Mouse (Mus musculus) ES-E14 (cell line): ENCODE results near the gene Bgn. TPM values are rescaled to one million over a fixed set of nuclear protein-coding genes. Genes with fewer than 3 reads are reported as not detected.

ENCODE experiments used
- DNase-seq: peaks from one replicate; pipeline ENCODE4 v3.0.0-alpha.2; 2013; ENCODE audit warnings: low read depth, low spot score
- H3K27ac ChIP-seq: 2 replicates; pipeline ENCODE4 v1.5.1; 2012; ENCODE audit warnings: low read depth, mild to moderate bottlenecking, low read length, moderate library complexity, mixed read lengths; ENCODE audit not compliant: poor library complexity, insufficient read depth, severe bottlenecking
- H3K36me3 ChIP-seq: 2 replicates; pipeline ENCODE4 v1.6.1; 2012; ENCODE audit warnings: mild to moderate bottlenecking, low read length, moderate library complexity, mixed read lengths; ENCODE audit not compliant: control insufficient read depth, poor library complexity, insufficient read depth, severe bottlenecking
- H3K4me1 ChIP-seq, 2 experiments: fragments of 150-350 bp in 1 of 2; sonication (generic) in 1 of 2; 2 replicates each; pipeline ENCODE4 v1.6.1; 2012; ENCODE audit warnings: low read length in 2 of 2, mild to moderate bottlenecking in 1 of 2, mixed read lengths in 1 of 2; ENCODE audit not compliant: control insufficient read depth in 2 of 2, insufficient read depth in 2 of 2, poor library complexity in 1 of 2
- H3K4me3 ChIP-seq, 2 experiments: fragments of 150-350 bp in 1 of 2; sonication (generic) in 1 of 2; 2 replicates each; pipeline ENCODE4 v1.5.1; 2012; ENCODE audit warnings: low read length in 2 of 2, low read depth in 1 of 2, mild to moderate bottlenecking in 1 of 2, mixed read lengths in 1 of 2; ENCODE audit not compliant: insufficient read depth in 1 of 2, poor library complexity in 1 of 2, severe bottlenecking in 1 of 2
- H3K9ac ChIP-seq: 2 replicates; pipeline ENCODE4 v1.6.1; 2012; ENCODE audit warnings: low read depth, mild to moderate bottlenecking, low read length, mixed read lengths; ENCODE audit not compliant: poor library complexity, insufficient read depth, severe bottlenecking
- H3K9me3 ChIP-seq: fragments of 150-350 bp; sonication (generic); 2 replicates; pipeline ENCODE4 v1.6.1; 2012; ENCODE audit warnings: low read depth, mild to moderate bottlenecking, low read length; ENCODE audit not compliant: control insufficient read depth, insufficient read depth
- CHD2 ChIP-seq: IDR thresholded peaks from 2 replicates; pipeline ENCODE4 v1.6.1; 2014; ENCODE audit warnings: mild to moderate bottlenecking, low read depth, low read length, inconsistent platforms
- HCFC1 ChIP-seq: IDR thresholded peaks from 2 replicates; pipeline ENCODE4 v1.6.1; 2012; ENCODE audit warnings: low read length, inconsistent platforms, borderline replicate concordance; ENCODE audit not compliant: insufficient read depth
- MAFK ChIP-seq: IDR thresholded peaks from 2 replicates; pipeline ENCODE4 v1.6.1; 2014; ENCODE audit warnings: mild to moderate bottlenecking, low read depth, low read length, inconsistent platforms; ENCODE audit not compliant: insufficient read depth
- ZC3H11A ChIP-seq: IDR thresholded peaks from 2 replicates; pipeline ENCODE4 v1.6.1; 2012; ENCODE audit warnings: low read depth, mild to moderate bottlenecking, inconsistent platforms, low read length, borderline replicate concordance
- ZNF384 ChIP-seq: IDR thresholded peaks from 2 replicates; pipeline ENCODE4 v1.6.1; 2012; ENCODE audit warnings: low read depth, low read length, inconsistent platforms
- in situ Hi-C, 2 experiments: fragments of 600-800 bp; cut with MboI; formaldehyde crosslinking; loops; one replicate each; pipeline ENCODE4 v1.15.1; 2025; ENCODE audit warnings: low sequenced_read_pairs in 2 of 2, inconsistent platforms in 1 of 2; ENCODE audit not compliant: unreplicated experiment in 2 of 2
- total RNA-seq: library from RNA; depleted of rRNA; stranded (reverse); fragments of 300-350 nt; gene quantifications from 2 replicates; pipeline ENCODE4 v1.2.3, GENCODE M21; 2012

Gene Bgn
- total RNA-seq, 1 experiment, result 12.0 TPM

GRCm38 (mm10) chrX:73524318-73525222 lies 41.2 kb downstream of the Bgn start:
- in situ Hi-C loops, result no loop called here
- no peak for DNase-seq
- no peak for TF ChIP-seq HCFC1
- TF ChIP-seq ZC3H11A, result no peak
- no peak for TF ChIP-seq CHD2
- TF ChIP-seq MAFK, result no peak
- TF ChIP-seq ZNF384, result no peak

GRCm38 (mm10) chrX:73525223-73526140 lies 42.1 kb downstream of the Bgn start:
- in situ Hi-C loops, result no loop called here
- no peaks in the 10 kb centered on the region for H3K4me1 ChIP-seq
- H3K27ac ChIP-seq, result no peak overlapping the region
- no peak for TF ChIP-seq CHD2
- no peak for TF ChIP-seq MAFK
- no peak for TF ChIP-seq ZNF384
- no peak for TF ChIP-seq ZC3H11A
- TF ChIP-seq HCFC1, result no peak
- no peaks in the 10 kb centered on the region for H3K36me3 ChIP-seq
- H3K9me3 ChIP-seq, result no peaks in the 10 kb centered on the region
- H3K4me3 ChIP-seq, result no peak overlapping the region
- no peak for DNase-seq
- H3K9ac ChIP-seq, result no peak overlapping the region

More at GRCm38 (mm10) chrX:73524318-73525222, 41.2 kb downstream of the Bgn start:
- no peaks in the 10 kb centered on the region for H3K9me3 ChIP-seq
- no peaks in the 10 kb centered on the region for H3K4me1 ChIP-seq
- no peak overlapping the region for H3K9ac ChIP-seq
- no peaks in the 10 kb centered on the region for H3K36me3 ChIP-seq
- no peak overlapping the region for H3K27ac ChIP-seq
- no peak overlapping the region for H3K4me3 ChIP-seq

- Histone ChIP-seq H3K4me1 (no peaks in the 10 kb centered on the region), H3K4me3 (no peak overlapping the region), H3K9me3 (no peaks in the 10 kb centered on the region), H3K27ac (no peak overlapping the region), H3K9ac (no peak overlapping the region), H3K36me3 (no peaks in the 10 kb centered on the region)
- no peak for TF ChIP-seq MAFK
- no peak for TF ChIP-seq ZNF384
- TF ChIP-seq HCFC1, result no peak
- no peak for TF ChIP-seq ZC3H11A
- TF ChIP-seq CHD2, result no peak
- no peak for DNase-seq
- in situ Hi-C loops, result no loop called here
Measured at GRCm38 (mm10) chrX:73526410-73526887, 43.0 kb downstream of the Bgn start.

GRCm38 (mm10) chrX:73537875-73538274 lies 54.5 kb downstream of the Bgn start:
- H3K36me3 ChIP-seq, result no peaks in the 10 kb centered on the region
- no peaks in the 10 kb centered on the region for H3K9me3 ChIP-seq
- H3K9ac ChIP-seq, result no peak overlapping the region
- TF ChIP-seq ZC3H11A (no peak), ZNF384 (no peak), MAFK (no peak), CHD2 (no peak), HCFC1 (no peak)
- H3K27ac ChIP-seq, result no peak overlapping the region
- DNase-seq, result no peak
- no peaks in the 10 kb centered on the region for H3K4me1 ChIP-seq
- in situ Hi-C loops, result no loop called here
- no peak overlapping the region for H3K4me3 ChIP-seq
